Comparison of ENCODE assay signal across 8 mouse cellular contexts in the genomic region with DNA sequence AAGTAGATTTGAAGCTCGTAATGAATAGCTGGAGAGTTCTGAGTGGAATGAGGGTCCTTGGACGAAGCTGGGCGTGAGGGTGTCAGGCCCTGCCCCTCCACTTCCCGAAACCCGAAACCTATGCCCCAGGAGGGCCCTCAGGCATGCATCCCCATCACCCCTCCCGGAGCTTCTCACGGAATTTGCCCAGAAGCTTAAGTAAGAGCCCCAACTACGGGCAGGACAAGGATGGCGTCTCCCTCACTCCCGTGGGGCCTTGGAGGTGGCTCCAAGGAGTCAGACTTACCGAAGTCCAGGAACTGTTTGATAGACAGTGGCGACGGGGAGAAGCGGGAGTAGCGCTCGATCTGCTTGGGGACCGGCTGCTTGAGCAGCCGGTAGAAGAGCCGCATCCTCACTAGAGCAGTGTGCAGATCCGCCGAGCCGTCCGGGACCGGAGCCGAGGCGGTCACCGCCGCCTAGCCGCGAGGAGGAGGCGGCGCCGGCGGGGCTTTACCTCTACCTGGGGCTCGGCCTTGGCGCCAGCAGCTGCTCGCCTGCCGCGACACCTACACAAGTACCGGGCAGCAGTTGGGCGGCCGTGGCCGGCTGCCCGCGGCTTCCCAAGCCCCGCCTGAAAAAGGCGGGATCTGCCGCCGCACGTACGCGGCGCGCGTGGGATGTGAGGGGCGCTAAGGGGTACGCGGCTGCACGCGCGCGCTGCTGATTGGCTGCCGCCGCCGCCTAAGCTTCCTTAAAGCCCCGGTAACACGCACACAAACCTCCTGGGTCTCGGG. TPM values are rescaled to one million over a fixed set of nuclear protein-coding genes. Genes with fewer than 3 reads are reported as not detected.
DNase-seq lines count a peak whose midpoint lies in the region; ATAC-seq and TF ChIP-seq lines count a peak whose summit lies in the region.

A gene (minus strand): TSS at position 641 of the 776 bp plus-strand sequence.

- H3K27ac ChIP-seq in hindbrain, embryonic 13.5 days, result peak within 1 kb of the TSS; percentile 66

- no peaks in the 10 kb centered on the region for H3K9me3 ChIP-seq in hindbrain, embryonic 13.5 days

- H3K9ac ChIP-seq in hindbrain, embryonic 13.5 days, result peak within 1 kb of the TSS; percentile 72

- H3K4me1 ChIP-seq in hindbrain, embryonic 13.5 days (replicated peaks), result peaks cover 4% of the 10 kb centered on the region; the same call in 1 of the 2 replicates

- peak; percentile 89 for ATAC-seq in Patski
- peak; percentile 99 for ATAC-seq in hindbrain, embryonic 13.5 days (ENCODE audit: low FRiP score)

- 20% methylated on average over 61 of the region's 68 CpGs for WGBS in hindbrain, embryonic 13.5 days

- no peak for DNase-seq in Patski (ENCODE audit: low read depth, low spot score)
- DNase-seq in cerebellum, postnatal 14 days, result peak; percentile 82 to 87
- peak; percentile 72 to 73 for DNase-seq in frontal cortex, postnatal 14 days (ENCODE audit: low spot score in 2 of 2)
- DNase-seq in layer of hippocampus, postnatal 36 days, result peak; percentile 74 to 82
- DNase-seq in lung, postnatal 36 days, result peak; percentile 83
- DNase-seq in retina, postnatal 1 day, result peak; percentile 90
- peak; percentile 62 to 72 for DNase-seq in urinary bladder, adult 18-20 months (ENCODE audit: low spot score in 2 of 2)

- no peaks in the 10 kb centered on the region for H3K36me3 ChIP-seq in hindbrain, embryonic 13.5 days

- peak within 1 kb of the TSS; percentile 53 for H3K4me3 ChIP-seq in hindbrain, embryonic 13.5 days

- in situ Hi-C loops in Patski (cut with MboI; ENCODE audit: low pct_unique_long_range_greater_than_20kb), result no loop called here

- CTCF ChIA-PET in Patski (lab: Charles Lee), result interaction anchor here (1.3 to 2.3 kb wide), 2 partner anchors 24 to 80 kb away, joined by 3 to 7 read pairs; no protein-coding TSS in a partner anchor

- POLR2A ChIA-PET in Patski (lab: Charles Lee), result no interaction called here

- peaks cover 26% of the 10 kb centered on the region for H3K27me3 ChIP-seq in Patski
- H3K27me3 ChIP-seq in hindbrain, embryonic 13.5 days, result no peaks in the 10 kb centered on the region

- peak within 1 kb of the TSS; percentile 61 for H3K4me2 ChIP-seq in hindbrain, embryonic 13.5 days

- no peak for TF ChIP-seq CTCF in Patski (IDR thresholded peaks at IDR 0.05)

RNA-seq across cellular contexts. Expression of the gene that starts here (rescaled TPM):
- polyA plus RNA-seq in Patski (2021), result 38.7 TPM
- polyA plus RNA-seq in hindbrain, embryonic 13.5 days (2015; fragmentation: Nextera tagmentation; extraction: Ambion mirVana), result 26.7 and 29.3 TPM in 2 replicates
- total RNA-seq in layer of hippocampus, postnatal 36 days (2021), result 10 to 100 TPM; 46.0 to 46.6 TPM
